Mouse (Mus musculus) kidney, embryonic 15.5 days (tissue): Measurements from ENCODE around the gene Sdk2. TPM values are rescaled to one million over a fixed set of nuclear protein-coding genes. Genes with fewer than 3 reads are reported as not detected.

Experiments
- ATAC-seq: fragments of 200-750 bp; cut with Nextera tagmentation; replicated peaks from 2 replicates; pipeline ENCODE4 v1.8.0; 2017; ENCODE audit warnings: moderate TSS enrichment; ENCODE audit not compliant: low FRiP score
- H3K27ac ChIP-seq: fragments of 300-500 bp; sonication (generic); 2 replicates; pipeline ENCODE4 v1.5.1; 2015; ENCODE audit warnings: mild to moderate bottlenecking, inconsistent platforms
- H3K27me3 ChIP-seq: fragments of 300-500 bp; sonication (generic); 2 replicates; pipeline ENCODE4 v1.6.1; 2015; ENCODE audit warnings: inconsistent platforms
- H3K36me3 ChIP-seq: fragments of 300-500 bp; sonication (generic); 2 replicates; pipeline ENCODE4 v1.6.1; 2015; ENCODE audit warnings: inconsistent platforms
- H3K4me1 ChIP-seq: fragments of 300-500 bp; sonication (generic); 2 replicates; pipeline ENCODE4 v1.6.1; 2015; ENCODE audit warnings: inconsistent platforms
- H3K4me2 ChIP-seq: fragments of 300-500 bp; sonication (generic); 2 replicates; pipeline ENCODE4 v1.6.1; 2015; ENCODE audit warnings: moderate library complexity, mild to moderate bottlenecking, inconsistent platforms
- H3K4me3 ChIP-seq: fragments of 300-500 bp; sonication (generic); replicated peaks from 2 replicates; pipeline ENCODE4 v1.5.1; 2015; ENCODE audit warnings: mild to moderate bottlenecking, inconsistent platforms
- H3K9ac ChIP-seq: fragments of 300-500 bp; sonication (generic); 2 replicates; pipeline ENCODE4 v1.6.1; 2015; ENCODE audit warnings: mild to moderate bottlenecking, inconsistent platforms
- H3K9me3 ChIP-seq: fragments of 300-500 bp; sonication (generic); replicated peaks from 2 replicates; pipeline ENCODE4 v1.6.1; 2016; ENCODE audit warnings: inconsistent platforms
- WGBS: fragments of 180-500 bp; shearing (Covaris S2); methylation state at CpG from one replicate; pipeline ENCODE4 v1.1.7; 2015; ENCODE audit warnings: mixed read lengths; 5-methylcytosine and 5-hydroxymethylcytosine counted together
- polyA plus RNA-seq: library from polyadenylated mRNA; unstranded; fragments of >200 nt; fragmentation: Nextera tagmentation; extraction: Ambion mirVana; gene quantifications from 2 replicates; pipeline ENCODE4 v1.2.1, GENCODE M21; 2015

The Sdk2 gene
- polyA plus RNA-seq, 1 experiment from 2014 or later: 4.3 TPM

- peak; percentile 0; the same call in 1 of the 2 replicates for ATAC-seq
- WGBS: 16% methylated on average over 15 of the region's 15 CpGs
- peaks cover 56% of the 10 kb centered on the region for H3K4me1 ChIP-seq
These were observed 314.6 kb downstream of the Sdk2 start for GRCm38 (mm10) chr11:113752158-113752661.

GRCm38 (mm10) chr11:113751484-113752084 is 315.3 kb downstream of the Sdk2 start, which contains the start of gene Cdc42ep4:
Cdc42ep4 (minus strand) TSS chr11:113751881.
- 0 out of 2 replicates have a peak, but pooled peaks cover 8% of the 10 kb centered on the region for H3K36me3 ChIP-seq
- no peaks in the 10 kb centered on the region for H3K27me3 ChIP-seq
- peak within 1 kb of the TSS; percentile 92 for H3K9ac ChIP-seq
- peaks cover 60% of the 10 kb centered on the region for H3K4me1 ChIP-seq
- H3K27ac ChIP-seq: peak within 1 kb of the TSS; percentile 97
- H3K9me3 ChIP-seq: no peaks in the 10 kb centered on the region
- H3K4me3 ChIP-seq: peak within 1 kb of the TSS; percentile 79
- under 1% methylated on average over 44 of the region's 44 CpGs for WGBS
- H3K4me2 ChIP-seq: peak within 1 kb of the TSS; percentile 77
- ATAC-seq: peak; percentile 87

More at GRCm38 (mm10) chr11:113752158-113752661, 314.6 kb downstream of the Sdk2 start:
- Histone ChIP-seq H3K4me3 (peak overlapping the region; percentile 79), H3K4me2 (peak overlapping the region; percentile 77), H3K27me3 (no peaks in the 10 kb centered on the region), H3K9me3 (no peaks in the 10 kb centered on the region), H3K36me3 (0 out of 2 replicates have a peak, but pooled peaks cover 8% of the 10 kb centered on the region), H3K9ac (peak overlapping the region; percentile 43), H3K27ac (peak overlapping the region; percentile 97)

GRCm38 (mm10) chr11:113750571-113751483 is 316.0 kb downstream of the Sdk2 start:
- H3K27ac ChIP-seq: peak overlapping the region; percentile 97
- peaks cover 13% of the 10 kb centered on the region; the same call in 1 of the 2 replicates for H3K36me3 ChIP-seq
- ATAC-seq: peak; percentile 30
- H3K9ac ChIP-seq: peak overlapping the region; percentile 92
- H3K27me3 ChIP-seq: no peaks in the 10 kb centered on the region
- no peaks in the 10 kb centered on the region for H3K9me3 ChIP-seq
- peak overlapping the region; percentile 79 for H3K4me3 ChIP-seq
- WGBS: under 1% methylated on average over 67 of the region's 67 CpGs
- H3K4me2 ChIP-seq: peak overlapping the region; percentile 77
- H3K4me1 ChIP-seq: peaks cover 60% of the 10 kb centered on the region

GRCm38 (mm10) chr11:113749749-113750351 is 317.0 kb downstream of the Sdk2 start:
- Histone ChIP-seq H3K9ac (peak overlapping the region; percentile 92), H3K27ac (peak overlapping the region; percentile 97), H3K4me2 (peak overlapping the region; percentile 77), H3K4me1 (peaks cover 58% of the 10 kb centered on the region), H3K4me3 (peak overlapping the region; percentile 79), H3K36me3 (peaks cover 16% of the 10 kb centered on the region; the same call in 1 of the 2 replicates), H3K27me3 (no peaks in the 10 kb centered on the region), H3K9me3 (no peaks in the 10 kb centered on the region)
- peak; percentile 41; the same call in 1 of the 2 replicates for ATAC-seq
- 1% methylated on average over 9 of the region's 9 CpGs for WGBS

- peak overlapping the region; percentile 79 for H3K4me3 ChIP-seq
- H3K27ac ChIP-seq: peak overlapping the region; percentile 97
- ATAC-seq: no peak
- no peaks in the 10 kb centered on the region for H3K9me3 ChIP-seq
- 6% methylated on average over 21 of the region's 21 CpGs for WGBS
- H3K27me3 ChIP-seq: no peaks in the 10 kb centered on the region
- peak overlapping the region; percentile 77 for H3K4me2 ChIP-seq
- H3K9ac ChIP-seq: peak overlapping the region; percentile 92
- peaks cover 21% of the 10 kb centered on the region; the same call in 1 of the 2 replicates for H3K36me3 ChIP-seq
- peaks cover 49% of the 10 kb centered on the region for H3K4me1 ChIP-seq
These were observed 317.9 kb downstream of the Sdk2 start for GRCm38 (mm10) chr11:113748797-113749521.

GRCm38 (mm10) chr11:113747725-113748380 is 319.0 kb downstream of the Sdk2 start:
- H3K27ac ChIP-seq: peak overlapping the region; percentile 97
- no peak for ATAC-seq
- 81% methylated on average over 11 of the region's 11 CpGs for WGBS
- peaks cover 30% of the 10 kb centered on the region for H3K36me3 ChIP-seq
- H3K9ac ChIP-seq: peak overlapping the region; percentile 26; the same call in 1 of the 2 replicates
- H3K4me1 ChIP-seq: peaks cover 46% of the 10 kb centered on the region
- H3K4me2 ChIP-seq: peak overlapping the region; percentile 77
- H3K27me3 ChIP-seq: no peaks in the 10 kb centered on the region
- H3K9me3 ChIP-seq: no peaks in the 10 kb centered on the region
- H3K4me3 ChIP-seq: peak overlapping the region; percentile 79

GRCm38 (mm10) chr11:113747056-113747455 is 319.8 kb downstream of the Sdk2 start:
- Histone ChIP-seq H3K36me3 (peaks cover 38% of the 10 kb centered on the region), H3K4me1 (peaks cover 41% of the 10 kb centered on the region), H3K4me2 (peak overlapping the region; percentile 77), H3K9ac (peak overlapping the region; percentile 26), H3K9me3 (no peaks in the 10 kb centered on the region), H3K27me3 (no peaks in the 10 kb centered on the region), H3K27ac (peak overlapping the region; percentile 97), H3K4me3 (peak overlapping the region; percentile 3; the same call in 1 of the 2 replicates)
- no peak for ATAC-seq
- whole genome bisulfite sequencing: 23% methylated on average over 16 of the region's 16 CpGs

GRCm38 (mm10) chr11:113745961-113746360 is 320.9 kb downstream of the Sdk2 start:
- H3K4me1 ChIP-seq: peaks cover 38% of the 10 kb centered on the region
- H3K4me2 ChIP-seq: no peak overlapping the region
- H3K36me3 ChIP-seq: peaks cover 49% of the 10 kb centered on the region
- ATAC-seq: no peak
- no peaks in the 10 kb centered on the region for H3K9me3 ChIP-seq
- no peaks in the 10 kb centered on the region for H3K27me3 ChIP-seq
- H3K4me3 ChIP-seq: no peak overlapping the region
- no peak overlapping the region for H3K9ac ChIP-seq
- no peak overlapping the region for H3K27ac ChIP-seq
- WGBS: 66% methylated on average over 4 of the region's 4 CpGs

- peaks cover 34% of the 10 kb centered on the region for H3K4me1 ChIP-seq
- H3K9me3 ChIP-seq: no peaks in the 10 kb centered on the region
- no peak overlapping the region for H3K4me2 ChIP-seq
- ATAC-seq: no peak
- H3K27ac ChIP-seq: no peak overlapping the region
- peaks cover 52% of the 10 kb centered on the region for H3K36me3 ChIP-seq
- no peak overlapping the region for H3K4me3 ChIP-seq
- WGBS: 97% methylated on average over 1 of the region's 1 CpGs
- no peak overlapping the region for H3K9ac ChIP-seq
- H3K27me3 ChIP-seq: no peaks in the 10 kb centered on the region
These were observed 323.8 kb downstream of the Sdk2 start for GRCm38 (mm10) chr11:113742998-113743397.

- 69% methylated on average over 7 of the region's 7 CpGs for WGBS
- Histone ChIP-seq H3K36me3 (peaks cover 47% of the 10 kb centered on the region), H3K9me3 (no peaks in the 10 kb centered on the region), H3K27ac (peak overlapping the region; percentile 15; the same call in 1 of the 2 replicates), H3K27me3 (no peaks in the 10 kb centered on the region), H3K4me3 (no peak overlapping the region), H3K4me1 (peaks cover 51% of the 10 kb centered on the region), H3K9ac (no peak overlapping the region), H3K4me2 (no peak overlapping the region)
- ATAC-seq: no peak
These were observed 326.7 kb downstream of the Sdk2 start for GRCm38 (mm10) chr11:113740100-113740499.
